Comparison of ENCODE assay signal across 15 mouse cellular contexts in genomic region chr10:51271364-51271763, GRCm38 (mm10).
DNase-seq lines count a peak whose midpoint lies in the region; ATAC-seq and TF ChIP-seq lines count a peak whose summit lies in the region.
"Had no signal": no experiment of that assay in that cellular context is flagged by ENCODE, and none has a peak within 500 bp of the region (broad histone marks: within the 10 kb centered on the region; RNA-seq: fewer than 3 reads in every experiment).

No protein-coding gene starts in this region.

- 79% methylated on average over 1 of the region's 1 CpGs for WGBS in embryonic facial prominence, embryonic 14.5 days
- WGBS in limb, embryonic 14.5 days, result 79% methylated on average over 1 of the region's 1 CpGs
- 94% methylated on average over 1 of the region's 1 CpGs for WGBS in heart, adult 2 months

- H3K4me3 ChIP-seq in embryonic facial prominence, embryonic 14.5 days (ENCODE audit: low read depth, low read length), result no peak overlapping the region
- H3K4me3 ChIP-seq in limb, embryonic 14.5 days (replicated peaks; ENCODE audit: low read length), result no peak overlapping the region
- H3K4me3 ChIP-seq in heart, adult 2 months, result no peak overlapping the region
- H3K4me3 ChIP-seq: hindbrain, embryonic 12.5 days had no signal

- H3K79me2 ChIP-seq in heart, adult 2 months (replicated peaks; ENCODE audit: control insufficient read depth, insufficient read depth, low read length), result no peaks in the 10 kb centered on the region

- H3K9me3 ChIP-seq in embryonic facial prominence, embryonic 14.5 days (ENCODE audit: control insufficient read depth, low read length), result no peaks in the 10 kb centered on the region
- no peaks in the 10 kb centered on the region for H3K9me3 ChIP-seq in limb, embryonic 14.5 days (ENCODE audit: control insufficient read depth, low read length)
- H3K9me3 ChIP-seq: hindbrain, embryonic 12.5 days had no signal

- TF ChIP-seq EP300 in heart, adult 2 months (IDR thresholded peaks at IDR 0.05; ENCODE audit: insufficient read depth, low read depth, low read length), result no peak

- intact Hi-C loops in heart, adult 2 months (cut with DNase I), result no loop called here

- H3K4me1 ChIP-seq in embryonic facial prominence, embryonic 14.5 days (ENCODE audit: control insufficient read depth, insufficient read depth, low read length), result no peaks in the 10 kb centered on the region
- H3K4me1 ChIP-seq in limb, embryonic 14.5 days (ENCODE audit: control insufficient read depth, insufficient read depth, low read length), result no peaks in the 10 kb centered on the region
- no peaks in the 10 kb centered on the region for H3K4me1 ChIP-seq in heart, adult 2 months (ENCODE audit: control insufficient read depth, insufficient read depth, low read length)
- H3K4me1 ChIP-seq: hindbrain, embryonic 12.5 days had no signal

- no peak for TF ChIP-seq CTCF in heart, adult 2 months (IDR thresholded peaks at IDR 0.05)

- no peaks in the 10 kb centered on the region for H3K27me3 ChIP-seq in embryonic facial prominence, embryonic 14.5 days (replicated peaks; ENCODE audit: control insufficient read depth, insufficient read depth, low read length)
- H3K27me3 ChIP-seq in limb, embryonic 14.5 days (ENCODE audit: control insufficient read depth, insufficient read depth, low read length), result no peaks in the 10 kb centered on the region
- no peaks in the 10 kb centered on the region for H3K27me3 ChIP-seq in heart, adult 2 months (ENCODE audit: control insufficient read depth, insufficient read depth, low read length)
- H3K27me3 ChIP-seq: hindbrain, embryonic 12.5 days had no signal

- DNase-seq in embryo, embryonic 11 days, result peak; percentile 32
- DNase-seq in embryo, embryonic 10.5 days (ENCODE audit: low spot score), result no peak
- peak; percentile 52 for DNase-seq in embryonic facial prominence, embryonic 14.5 days (ENCODE audit: low spot score)
- peak; percentile 87 for DNase-seq in layer of hippocampus, adult 9-11 months
- DNase-seq in limb, embryonic 14.5 days (ENCODE audit: low spot score), result peak; percentile 23
- DNase-seq in heart, adult 2 months, result no peak
- DNase-seq in adrenal gland, postnatal 36 days, result no peak
- DNase-seq: kidney, adult 2 months; thymus, postnatal 4 days had no signal

- H3K36me3 ChIP-seq in embryonic facial prominence, embryonic 14.5 days (ENCODE audit: control insufficient read depth, insufficient read depth, low read length), result no peaks in the 10 kb centered on the region
- no peaks in the 10 kb centered on the region for H3K36me3 ChIP-seq in limb, embryonic 14.5 days (ENCODE audit: control insufficient read depth, insufficient read depth, low read length)
- H3K36me3 ChIP-seq in heart, adult 2 months (ENCODE audit: control insufficient read depth, insufficient read depth, low read length), result no peaks in the 10 kb centered on the region
- H3K36me3 ChIP-seq: hindbrain, embryonic 12.5 days had no signal

- TF ChIP-seq POLR2A in limb, embryonic 14.5 days (IDR thresholded peaks at IDR 0.05; ENCODE audit: borderline replicate concordance, extremely low read depth, insufficient read depth, insufficient read length), result no peak
- TF ChIP-seq POLR2A in heart, adult 2 months (IDR thresholded peaks at IDR 0.05; ENCODE audit: insufficient read depth, low read depth, low read length), result no peak

- no peak overlapping the region for H3K4me2 ChIP-seq in embryonic facial prominence, embryonic 14.5 days (ENCODE audit: low read depth, low read length)
- H3K4me2 ChIP-seq in limb, embryonic 14.5 days (replicated peaks; ENCODE audit: low read depth, low read length, severe bottlenecking), result no peak overlapping the region
- H3K4me2 ChIP-seq: heart, embryonic 11.5 days; hindbrain, embryonic 12.5 days had no signal

- peak; percentile 55; the same call in 1 of the 2 replicates for ATAC-seq in embryonic facial prominence, embryonic 14.5 days (ENCODE audit: low read depth)
- ATAC-seq in limb, embryonic 14.5 days (ENCODE audit: low FRiP score, low read depth), result 0 out of 2 replicates have a peak, but pooled peaks have one; percentile 60
- ATAC-seq in cerebellum, adult (ENCODE audit: insufficient number of reproducible peaks, low FRiP score, low TSS enrichment), result no peak
- ATAC-seq: activated CD4-positive, CD25-positive, alpha-beta regulatory T cell, adult 4 months; forebrain, embryonic 16.5 days had no signal

- no peak overlapping the region for H3K9ac ChIP-seq in embryonic facial prominence, embryonic 14.5 days (ENCODE audit: low read depth, low read length)
- H3K9ac ChIP-seq in limb, embryonic 14.5 days (ENCODE audit: low read depth, low read length, severe bottlenecking), result no peak overlapping the region
- H3K9ac ChIP-seq in heart, adult 2 months (ENCODE audit: low read depth, low read length), result no peak overlapping the region
- H3K9ac ChIP-seq: hindbrain, embryonic 12.5 days; liver, embryonic 14.5 days had no signal

- H3K27ac ChIP-seq in embryonic facial prominence, embryonic 14.5 days (replicated peaks; ENCODE audit: low read depth, low read length), result no peak overlapping the region
- H3K27ac ChIP-seq in limb, embryonic 14.5 days (replicated peaks; ENCODE audit: low read depth, low read length), result no peak overlapping the region
- H3K27ac ChIP-seq in heart, adult 2 months, result no peak overlapping the region
- H3K27ac ChIP-seq: hindbrain, embryonic 12.5 days; liver, embryonic 14.5 days had no signal

Comparison
In these comparisons a context has a peak if more than half of its experiments do, and no peak if none do; other contexts are left out.
1. DNase-seq: peak in embryo, embryonic 11 days (single experiment), embryonic facial prominence, embryonic 14.5 days (single experiment), layer of hippocampus, adult 9-11 months (single experiment) and limb, embryonic 14.5 days (single experiment); none in embryo, embryonic 10.5 days (single experiment), heart, adult 2 months (0 of 2) and adrenal gland, postnatal 36 days (0 of 2).